Mouse (Mus musculus): ENCODE data around the gene Ercc2. TPM values are rescaled to one million over a fixed set of nuclear protein-coding genes. Genes with fewer than 3 reads are reported as not detected.
A peak's percentile ranks its signal among the peaks of the same experiment; 100 is the strongest.

Gene Ercc2
- total and polyA plus RNA-seq, 3 experiments, result 29.0 to 43.8 (median 33.5) TPM

GRCm38 (mm10) chr7:19382166-19382541 is 344 bp downstream of the Ercc2 start:
- Histone ChIP-seq H3K4me3 (replicated peaks in 1 of 3; ENCODE audit: low read depth in 2 of 3, low read length in 2 of 3, poor library complexity in 1 of 3) (peak overlapping the region; percentile 60 to 88 (median 84)), H3K27ac (ENCODE audit: insufficient read depth, low read depth) (no peak overlapping the region), H3K9ac (ENCODE audit: insufficient read depth, low read depth) (peak overlapping the region; percentile 69), H3K27me3 (replicated peaks) (no peaks in the 10 kb centered on the region), H3K4me2 (ENCODE audit: insufficient read depth, low read depth, poor library complexity, severe bottlenecking) (peak overlapping the region; percentile 79), H3K9me3 (replicated peaks; ENCODE audit: low read length) (no peaks in the 10 kb centered on the region), H3K36me3 (replicated peaks in 1 of 2; ENCODE audit: control insufficient read depth in 1 of 2, insufficient read depth in 1 of 2, low read length in 1 of 2) (peaks cover 35 to 40% of the 10 kb centered on the region in 2 experiments), H3K79me2 (replicated peaks; ENCODE audit: control insufficient read depth, extremely low read depth, insufficient read depth, poor library complexity, severe bottlenecking) (peaks cover 24% of the 10 kb centered on the region), H3K4me1 (ENCODE audit: control insufficient read depth in 1 of 2, insufficient read depth in 2 of 2) (peaks cover 3 to 9% of the 10 kb centered on the region in 2 experiments; a peak in 3 of 4 replicates)
- TF ChIP-seq KAT2A (IDR thresholded peaks at IDR 0.05; ENCODE audit: insufficient replicate concordance, low read length) (no peak), ELF1 (IDR thresholded peaks at IDR 0.05; ENCODE audit: low read depth, low read length) (peak; percentile 32; the same call in 1 of the 2 replicates), E2F4 (IDR thresholded peaks at IDR 0.05; ENCODE audit: insufficient replicate concordance, low read depth, low read length) (no peak), PAX5 (IDR thresholded peaks at IDR 0.05; ENCODE audit: low read length) (no peak), RAD21 (IDR thresholded peaks at IDR 0.05; ENCODE audit: low read depth, low read length) (no peak), NRF1 (IDR thresholded peaks at IDR 0.05; ENCODE audit: low read depth, low read length) (0 out of 2 replicates have a peak, but pooled peaks have one; percentile 15)
- in situ Hi-C loops (cut with MboI; ENCODE audit: low pct_ligation_motif_present, low pct_unique_long_range_greater_than_20kb, low sequenced_read_pairs) (no loop called here), dilution Hi-C loops (cut with MboI; ENCODE audit: extremely low pct_ligation_motif_present, extremely low pct_unique_long_range_greater_than_20kb, low sequenced_read_pairs) (no loop called here)
- no peak for DNase-seq (ENCODE audit: extremely low read depth)

- H3K9ac ChIP-seq (ENCODE audit: insufficient read depth, low read depth), result no peak overlapping the region
- peaks cover 24% of the 10 kb centered on the region for H3K79me2 ChIP-seq (replicated peaks; ENCODE audit: control insufficient read depth, extremely low read depth, insufficient read depth, poor library complexity, severe bottlenecking)
- no peak overlapping the region for H3K4me2 ChIP-seq (ENCODE audit: insufficient read depth, low read depth, poor library complexity, severe bottlenecking)
- DNase-seq (ENCODE audit: extremely low read depth), result no peak
- peaks cover 3 to 9% of the 10 kb centered on the region in 2 experiments; a peak in 3 of 4 replicates for H3K4me1 ChIP-seq (ENCODE audit: control insufficient read depth in 1 of 2, insufficient read depth in 2 of 2)
- TF ChIP-seq POLR2A (IDR thresholded peaks at IDR 0.05; ENCODE audit: low read depth, low read length) (no peak), NELFE (IDR thresholded peaks at IDR 0.05; ENCODE audit: low read depth, low read length) (no peak), RAD21 (IDR thresholded peaks at IDR 0.05; ENCODE audit: low read depth, low read length) (no peak), USF2 (conservative IDR thresholded peaks at IDR 0.05; ENCODE audit: low read depth, low read length) (no peak)
- dilution Hi-C loops (cut with MboI; ENCODE audit: extremely low pct_ligation_motif_present, extremely low pct_unique_long_range_greater_than_20kb, low sequenced_read_pairs), result no loop called here
- H3K27ac ChIP-seq (ENCODE audit: insufficient read depth, low read depth), result no peak overlapping the region
- H3K9me3 ChIP-seq (replicated peaks; ENCODE audit: low read length), result no peaks in the 10 kb centered on the region
- in situ Hi-C loops (cut with MboI; ENCODE audit: low pct_ligation_motif_present, low pct_unique_long_range_greater_than_20kb, low sequenced_read_pairs), result no loop called here
- H3K27me3 ChIP-seq (replicated peaks), result no peaks in the 10 kb centered on the region
- H3K36me3 ChIP-seq (replicated peaks in 1 of 2; ENCODE audit: control insufficient read depth in 1 of 2, insufficient read depth in 1 of 2, low read length in 1 of 2), result peaks cover 48 to 54% of the 10 kb centered on the region in 2 experiments
- no peak overlapping the region for H3K4me3 ChIP-seq (replicated peaks in 1 of 3; ENCODE audit: low read depth in 2 of 3, low read length in 2 of 3, poor library complexity in 1 of 3)
Measured at GRCm38 (mm10) chr7:19383708-19384107, 1.9 kb downstream of the Ercc2 start.

- H3K36me3 ChIP-seq (replicated peaks in 1 of 2; ENCODE audit: control insufficient read depth in 1 of 2, insufficient read depth in 1 of 2, low read length in 1 of 2), result peaks cover 92 to 98% of the 10 kb centered on the region in 2 experiments
- no peak for TF ChIP-seq ETS1 (conservative IDR thresholded peaks at IDR 0.05; ENCODE audit: low read depth, low read length)
- no peak for TF ChIP-seq EP300 (IDR thresholded peaks at IDR 0.05; ENCODE audit: low read length)
- TF ChIP-seq UBTF (IDR thresholded peaks at IDR 0.05; ENCODE audit: low read depth, low read length), result no peak
- no peak for TF ChIP-seq NELFE (IDR thresholded peaks at IDR 0.05; ENCODE audit: low read depth, low read length)
- no peak for TF ChIP-seq CTCF (conservative IDR thresholded peaks at IDR 0.05 in 1 of 2, IDR thresholded peaks at IDR 0.05 in 1 of 2; ENCODE audit: low read depth in 2 of 2, low read length in 2 of 2)
- TF ChIP-seq ZKSCAN1 (IDR thresholded peaks at IDR 0.05; ENCODE audit: borderline replicate concordance, low read depth, low read length), result no peak
- no peak for TF ChIP-seq RCOR1 (conservative IDR thresholded peaks at IDR 0.05; ENCODE audit: low read depth, low read length)
- TF ChIP-seq MYC (IDR thresholded peaks at IDR 0.05; ENCODE audit: low read depth, low read length), result no peak
- TF ChIP-seq USF2 (conservative IDR thresholded peaks at IDR 0.05; ENCODE audit: low read depth, low read length), result no peak
- no peak for TF ChIP-seq JUN (IDR thresholded peaks at IDR 0.05; ENCODE audit: insufficient read depth, low read depth, low read length)
- no peak for TF ChIP-seq CHD2 (IDR thresholded peaks at IDR 0.05; ENCODE audit: low read length)
- TF ChIP-seq NRF1 (IDR thresholded peaks at IDR 0.05; ENCODE audit: low read depth, low read length), result no peak
- H3K9ac ChIP-seq (ENCODE audit: insufficient read depth, low read depth), result no peak overlapping the region
- DNase-seq (ENCODE audit: extremely low read depth), result no peak
- in situ Hi-C loops (cut with MboI; ENCODE audit: low pct_ligation_motif_present, low pct_unique_long_range_greater_than_20kb, low sequenced_read_pairs) (no loop called here), dilution Hi-C loops (cut with MboI; ENCODE audit: extremely low pct_ligation_motif_present, extremely low pct_unique_long_range_greater_than_20kb, low sequenced_read_pairs) (no loop called here)
- no peaks in the 10 kb centered on the region for H3K27me3 ChIP-seq (replicated peaks)
- no peak overlapping the region for H3K27ac ChIP-seq (ENCODE audit: insufficient read depth, low read depth)
- no peak overlapping the region for H3K4me2 ChIP-seq (ENCODE audit: insufficient read depth, low read depth, poor library complexity, severe bottlenecking)
- H3K79me2 ChIP-seq (replicated peaks; ENCODE audit: control insufficient read depth, extremely low read depth, insufficient read depth, poor library complexity, severe bottlenecking), result peaks cover 4% of the 10 kb centered on the region; the same call in 1 of the 2 replicates
- no peaks in the 10 kb centered on the region for H3K4me1 ChIP-seq (ENCODE audit: control insufficient read depth in 1 of 2, insufficient read depth in 2 of 2)
- no peaks in the 10 kb centered on the region for H3K9me3 ChIP-seq (replicated peaks; ENCODE audit: low read length)
- no peak overlapping the region for H3K4me3 ChIP-seq (replicated peaks in 1 of 3; ENCODE audit: low read depth in 2 of 3, low read length in 2 of 3, poor library complexity in 1 of 3)
Measured at GRCm38 (mm10) chr7:19388699-19389413, 7.0 kb downstream of the Ercc2 start.
